Mouse (Mus musculus): Measurements from ENCODE around the gene Ngdn.
"Not testable (repeated sequence)": the region's sequence is repeated elsewhere in the genome, so short reads cannot be mapped to it uniquely, and the experiment has no call there.

Ngdn gene

GRCm38 (mm10) chr14:55014991-55015766, at the start of gene Ngdn:
Ngdn (plus strand) TSS chr14:55015454.
- peak; percentile 95 to 98 for DNase-seq (ENCODE audit: low spot score in 2 of 2)

GRCm38 (mm10) chr14:54965631-54966030, 49.6 kb upstream of the Ngdn start:
- no peak for DNase-seq (ENCODE audit: low spot score in 2 of 2)

GRCm38 (mm10) chr14:54966320-54966977, 48.8 kb upstream of the Ngdn start, which contains the start of gene Myh6:
Myh6 (minus strand) TSS chr14:54966927.
- no peak for DNase-seq (ENCODE audit: low spot score in 2 of 2)

GRCm38 (mm10) chr14:54967874-54968273, 47.4 kb upstream of the Ngdn start:
- DNase-seq (ENCODE audit: low spot score in 2 of 2): no peak

- DNase-seq (ENCODE audit: low spot score in 2 of 2): no peak
Measured at GRCm38 (mm10) chr14:54968344-54968743, 46.9 kb upstream of the Ngdn start.

GRCm38 (mm10) chr14:54972786-54973185, 42.5 kb upstream of the Ngdn start:
- DNase-seq (ENCODE audit: low spot score in 2 of 2): not testable (repeated sequence)

GRCm38 (mm10) chr14:54974068-54974791, 41.0 kb upstream of the Ngdn start:
- DNase-seq (ENCODE audit: low spot score in 2 of 2): no peak

GRCm38 (mm10) chr14:54976633-54977032, 38.6 kb upstream of the Ngdn start, which contains the start of gene Gm17428:
Gm17428 (plus strand) TSS chr14:54976933.
- no peak for DNase-seq (ENCODE audit: low spot score in 2 of 2)

GRCm38 (mm10) chr14:54978664-54979063, 36.6 kb upstream of the Ngdn start:
- no peak for DNase-seq (ENCODE audit: low spot score in 2 of 2)

- no peak for DNase-seq (ENCODE audit: low spot score in 2 of 2)
Measured at GRCm38 (mm10) chr14:54981934-54982333, 33.3 kb upstream of the Ngdn start.

- DNase-seq (ENCODE audit: low spot score in 2 of 2): not testable (repeated sequence)
Measured at GRCm38 (mm10) chr14:54988350-54988874, 26.8 kb upstream of the Ngdn start.

GRCm38 (mm10) chr14:54988882-54989281, 26.4 kb upstream of the Ngdn start:
- no peak for DNase-seq (ENCODE audit: low spot score in 2 of 2)

GRCm38 (mm10) chr14:54989886-54990441, 25.3 kb upstream of the Ngdn start:
- no peak for DNase-seq (ENCODE audit: low spot score in 2 of 2)

GRCm38 (mm10) chr14:54992196-54992595, 23.1 kb upstream of the Ngdn start:
- no peak for DNase-seq (ENCODE audit: low spot score in 2 of 2)

- no peak for DNase-seq (ENCODE audit: low spot score in 2 of 2)
Measured at GRCm38 (mm10) chr14:54993636-54994035, 21.6 kb upstream of the Ngdn start.

GRCm38 (mm10) chr14:54994136-54994868, 21.0 kb upstream of the Ngdn start, which contains the start of gene Myh7:
Myh7 (minus strand) TSS chr14:54994626.
- DNase-seq (ENCODE audit: low spot score in 2 of 2): no peak

GRCm38 (mm10) chr14:54994869-54995186, 20.4 kb upstream of the Ngdn start:
- DNase-seq (ENCODE audit: low spot score in 2 of 2): no peak

- no peak for DNase-seq (ENCODE audit: low spot score in 2 of 2)
Measured at GRCm38 (mm10) chr14:54995457-54996138, 19.7 kb upstream of the Ngdn start.

- no peak for DNase-seq (ENCODE audit: low spot score in 2 of 2)
Measured at GRCm38 (mm10) chr14:54996793-54997192, 18.5 kb upstream of the Ngdn start.

GRCm38 (mm10) chr14:54997297-54997696, 18.0 kb upstream of the Ngdn start:
- no peak for DNase-seq (ENCODE audit: low spot score in 2 of 2)

GRCm38 (mm10) chr14:54998680-54999079, 16.6 kb upstream of the Ngdn start:
- DNase-seq (ENCODE audit: low spot score in 2 of 2): no peak
